Mouse (Mus musculus) heart, adult 11 months (tissue): ENCODE data around the gene Mfsd14a.

Experiments
- DNase-seq: peaks from one replicate; pipeline ENCODE4 v3.0.0; 2022

Gene Mfsd14a

GRCm38 (mm10) chr3:116594728-116595602 lies 67.5 kb downstream of the Mfsd14a start, which contains the start of gene Sass6:
Sass6 (plus strand) TSS chr3:116594982.
- peak; percentile 100 for DNase-seq

- no peak for DNase-seq
These were observed 68.3 kb downstream of the Mfsd14a start for GRCm38 (mm10) chr3:116594076-116594727.

DNA sequence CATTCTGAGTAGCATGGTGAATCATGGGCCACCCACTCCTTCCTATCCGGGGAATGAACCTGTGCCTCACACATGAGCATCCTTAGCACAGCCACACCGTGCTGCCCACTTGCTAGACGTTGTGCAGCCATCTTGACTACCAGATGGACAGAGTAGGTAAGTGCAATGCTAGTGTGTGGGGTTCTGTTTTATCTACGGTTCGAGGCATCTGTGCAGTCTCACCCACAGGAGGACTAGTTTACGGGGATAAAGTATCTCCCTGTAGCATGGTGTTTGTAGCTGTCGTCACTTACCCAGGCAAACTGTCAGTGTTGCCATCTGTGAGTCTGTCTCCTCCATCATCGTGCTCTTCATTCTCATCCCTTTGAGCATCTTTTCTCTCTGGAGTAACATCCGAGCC lies 80.3 kb downstream of the Mfsd14a start:
- DNase-seq, result no peak
